Mouse (Mus musculus): ENCODE measurements around the gene Dbt. TPM values are rescaled to one million over a fixed set of nuclear protein-coding genes. Genes with fewer than 3 reads are reported as not detected.
"Not testable (repeated sequence)": the region's sequence is repeated elsewhere in the genome, so short reads cannot be mapped to it uniquely, and the experiment has no call there.

Gene Dbt
- polyA plus RNA-seq, 1 experiment from 2014 or later: 17.8 TPM

DNA sequence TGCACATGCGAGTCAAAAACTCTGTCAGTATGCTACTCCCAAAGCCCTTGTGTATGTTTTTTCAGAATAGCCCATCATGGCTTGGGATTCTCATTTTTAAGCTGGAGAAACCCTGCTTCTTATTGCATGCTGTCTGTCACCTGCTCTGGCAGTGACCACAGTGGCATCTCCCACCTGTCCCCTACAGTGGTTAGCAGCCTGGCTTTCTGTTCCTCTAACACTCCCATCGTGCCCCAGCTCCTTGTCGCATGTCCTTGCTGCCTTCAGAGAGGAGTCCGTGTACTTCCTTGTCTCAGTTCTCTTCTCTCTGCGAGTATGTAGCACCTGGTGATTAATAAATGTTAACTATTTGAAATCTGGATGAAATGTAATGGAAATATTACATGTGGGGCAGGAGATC, 34.6 kb downstream of the Dbt start:
- no peak for ATAC-seq (ENCODE audit: insufficient number of reproducible peaks, insufficient read depth, low FRiP score, low TSS enrichment, low read depth)
- H3K9me3 ChIP-seq: no peaks in the 10 kb centered on the region
- WGBS: 89% methylated on average over 5 of the region's 5 CpGs
- H3K4me1 ChIP-seq: no peaks in the 10 kb centered on the region
- no peak overlapping the region for H3K9ac ChIP-seq
- H3K4me2 ChIP-seq: no peak overlapping the region
- no peak overlapping the region for H3K27ac ChIP-seq
- H3K4me3 ChIP-seq: no peak overlapping the region
- H3K27me3 ChIP-seq: no peaks in the 10 kb centered on the region
- peaks cover 56% of the 10 kb centered on the region for H3K36me3 ChIP-seq

DNA sequence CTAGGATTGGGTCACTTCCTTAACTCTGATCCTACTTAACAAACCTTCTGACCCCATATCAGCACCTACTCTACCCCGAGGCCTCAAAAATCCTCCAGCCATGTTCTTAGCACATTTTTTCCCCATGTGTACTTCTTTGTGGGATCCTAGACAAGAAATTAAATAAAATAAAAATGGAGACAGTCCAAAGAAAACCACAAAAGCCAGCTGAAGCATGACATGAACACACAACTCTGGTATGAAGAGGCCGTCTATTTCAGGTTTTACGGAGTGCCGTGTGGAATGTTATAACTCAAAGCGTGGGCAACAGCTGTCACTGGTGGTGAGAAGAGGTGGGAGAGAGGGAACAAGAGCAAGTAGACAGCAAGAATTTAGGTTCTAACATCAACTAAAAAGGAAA, 38.5 kb downstream of the Dbt start:
- Histone ChIP-seq H3K36me3 (peaks cover 28% of the 10 kb centered on the region), H3K4me1 (no peaks in the 10 kb centered on the region), H3K9ac (no peak overlapping the region), H3K9me3 (no peaks in the 10 kb centered on the region), H3K4me3 (no peak overlapping the region), H3K27me3 (no peaks in the 10 kb centered on the region), H3K27ac (no peak overlapping the region), H3K4me2 (no peak overlapping the region)
- WGBS: 85% methylated on average over 5 of the region's 5 CpGs
- ATAC-seq (ENCODE audit: insufficient number of reproducible peaks, insufficient read depth, low FRiP score, low TSS enrichment, low read depth): no peak

- H3K36me3 ChIP-seq; H3K27me3 ChIP-seq; H3K4me2 ChIP-seq; ATAC-seq (ENCODE audit: insufficient number of reproducible peaks, insufficient read depth, low FRiP score, low TSS enrichment, low read depth); H3K4me1 ChIP-seq; H3K27ac ChIP-seq; H3K4me3 ChIP-seq; H3K9me3 ChIP-seq; H3K9ac ChIP-seq: not testable (repeated sequence)
- 97% methylated on average over 14 of the region's 14 CpGs for WGBS
Measured at GRCm38 (mm10) chr3:116561315-116561714, 48.4 kb downstream of the Dbt start.

DNA sequence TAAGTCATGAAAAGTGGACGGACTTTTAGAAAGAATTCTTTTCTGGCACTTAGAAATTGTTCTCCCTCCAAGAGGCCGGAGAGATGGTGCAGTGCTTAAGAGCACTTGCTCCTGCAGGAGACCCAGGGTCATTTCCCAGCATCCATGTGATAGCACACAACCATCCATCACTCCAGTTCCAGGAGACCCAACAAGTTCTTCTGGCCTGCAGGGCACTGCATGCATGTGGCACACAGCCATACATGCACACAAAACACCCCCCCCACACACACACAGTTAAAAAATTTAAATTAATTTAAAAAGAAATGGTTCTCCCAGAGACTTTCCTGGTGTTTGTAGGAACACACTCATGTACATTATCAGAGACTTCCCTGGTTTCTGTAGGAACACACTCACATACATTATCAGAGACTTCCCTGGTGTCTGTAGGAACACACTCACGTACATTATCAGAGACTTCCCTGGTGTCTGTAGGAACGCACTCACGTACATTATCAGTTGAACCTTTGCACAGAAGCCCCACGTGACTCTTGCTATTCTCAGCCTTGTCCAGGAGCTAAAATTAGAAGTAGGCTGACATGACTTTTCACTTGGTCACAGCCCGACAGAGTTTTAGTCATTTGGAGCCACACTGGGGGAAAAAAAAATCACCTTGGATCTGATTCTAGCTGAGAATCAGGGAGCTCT, 49.7 kb downstream of the Dbt start, which contains the start of gene Lrrc39:
TSS of gene Lrrc39 (plus strand) at position 566 of the 687 bp plus-strand sequence.
- ATAC-seq (ENCODE audit: insufficient number of reproducible peaks, insufficient read depth, low FRiP score, low TSS enrichment, low read depth): no peak
- Histone ChIP-seq H3K27me3 (no peaks in the 10 kb centered on the region), H3K4me2 (no peak within 1 kb of the TSS), H3K9me3 (no peaks in the 10 kb centered on the region), H3K36me3 (no peaks in the 10 kb centered on the region), H3K27ac (no peak within 1 kb of the TSS), H3K9ac (no peak within 1 kb of the TSS), H3K4me1 (no peaks in the 10 kb centered on the region), H3K4me3 (no peak within 1 kb of the TSS)
- WGBS: 79% methylated on average over 7 of the region's 7 CpGs

- H3K4me1 ChIP-seq: no peaks in the 10 kb centered on the region
- H3K27me3 ChIP-seq: no peaks in the 10 kb centered on the region
- H3K4me3 ChIP-seq: no peak overlapping the region
- H3K27ac ChIP-seq: no peak overlapping the region
- no peak overlapping the region for H3K9ac ChIP-seq
- WGBS: 81% methylated on average over 7 of the region's 7 CpGs
- H3K9me3 ChIP-seq: no peaks in the 10 kb centered on the region
- no peak overlapping the region for H3K4me2 ChIP-seq
- ATAC-seq (ENCODE audit: insufficient number of reproducible peaks, insufficient read depth, low FRiP score, low TSS enrichment, low read depth): no peak
- H3K36me3 ChIP-seq: no peaks in the 10 kb centered on the region
Measured at GRCm38 (mm10) chr3:116563095-116563492, 50.2 kb downstream of the Dbt start.

DNA sequence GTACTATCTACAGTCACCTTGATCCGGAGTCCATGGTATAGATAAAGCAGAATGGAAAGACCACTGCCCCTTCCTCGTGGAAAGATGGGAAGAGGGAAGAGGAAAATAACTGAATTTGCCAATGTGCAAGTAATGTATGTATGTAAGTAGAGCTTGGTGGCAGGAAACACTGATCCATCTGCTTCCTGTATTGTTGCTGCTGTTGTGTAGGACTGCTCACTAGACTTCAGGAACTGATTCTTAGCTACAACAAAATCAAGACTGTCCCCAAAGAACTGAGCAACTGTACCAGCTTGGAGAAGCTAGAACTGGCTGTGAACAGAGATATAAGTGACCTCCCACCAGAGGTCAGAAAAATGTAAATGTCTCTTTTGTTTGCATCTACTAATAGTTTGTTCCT, 57.8 kb downstream of the Dbt start:
- no peak for ATAC-seq (ENCODE audit: insufficient number of reproducible peaks, insufficient read depth, low FRiP score, low TSS enrichment, low read depth)
- 77% methylated on average over 2 of the region's 2 CpGs for WGBS
- H3K4me1 ChIP-seq: no peaks in the 10 kb centered on the region
- no peak overlapping the region for H3K4me3 ChIP-seq
- no peaks in the 10 kb centered on the region for H3K36me3 ChIP-seq
- H3K27ac ChIP-seq: no peak overlapping the region
- H3K4me2 ChIP-seq: no peak overlapping the region
- no peaks in the 10 kb centered on the region for H3K27me3 ChIP-seq
- H3K9me3 ChIP-seq: no peaks in the 10 kb centered on the region
- no peak overlapping the region for H3K9ac ChIP-seq

GRCm38 (mm10) chr3:116577286-116577685, 64.4 kb downstream of the Dbt start:
- Histone ChIP-seq H3K9me3 (no peaks in the 10 kb centered on the region), H3K27ac (no peak overlapping the region), H3K4me2 (no peak overlapping the region), H3K4me3 (no peak overlapping the region), H3K36me3 (peaks cover 20% of the 10 kb centered on the region), H3K27me3 (no peaks in the 10 kb centered on the region), H3K4me1 (no peaks in the 10 kb centered on the region), H3K9ac (no peak overlapping the region)
- ATAC-seq (ENCODE audit: insufficient number of reproducible peaks, insufficient read depth, low FRiP score, low TSS enrichment, low read depth): no peak
- 64% methylated on average over 3 of the region's 3 CpGs for WGBS

DNA sequence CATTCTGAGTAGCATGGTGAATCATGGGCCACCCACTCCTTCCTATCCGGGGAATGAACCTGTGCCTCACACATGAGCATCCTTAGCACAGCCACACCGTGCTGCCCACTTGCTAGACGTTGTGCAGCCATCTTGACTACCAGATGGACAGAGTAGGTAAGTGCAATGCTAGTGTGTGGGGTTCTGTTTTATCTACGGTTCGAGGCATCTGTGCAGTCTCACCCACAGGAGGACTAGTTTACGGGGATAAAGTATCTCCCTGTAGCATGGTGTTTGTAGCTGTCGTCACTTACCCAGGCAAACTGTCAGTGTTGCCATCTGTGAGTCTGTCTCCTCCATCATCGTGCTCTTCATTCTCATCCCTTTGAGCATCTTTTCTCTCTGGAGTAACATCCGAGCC, 69.3 kb downstream of the Dbt start:
- no peak overlapping the region for H3K9ac ChIP-seq
- H3K27me3 ChIP-seq: no peaks in the 10 kb centered on the region
- no peak overlapping the region for H3K27ac ChIP-seq
- H3K4me3 ChIP-seq: no peak overlapping the region
- 98% methylated on average over 9 of the region's 9 CpGs for WGBS
- H3K9me3 ChIP-seq: no peaks in the 10 kb centered on the region
- H3K4me2 ChIP-seq: no peak overlapping the region
- no peaks in the 10 kb centered on the region for H3K4me1 ChIP-seq
- peaks cover 61% of the 10 kb centered on the region for H3K36me3 ChIP-seq
- ATAC-seq (ENCODE audit: insufficient number of reproducible peaks, insufficient read depth, low FRiP score, low TSS enrichment, low read depth): no peak

GRCm38 (mm10) chr3:116594076-116594727, 81.3 kb downstream of the Dbt start:
- H3K4me1 ChIP-seq: 0 out of 2 replicates have a peak, but pooled peaks cover 3% of the 10 kb centered on the region
- peak; percentile 66 for ATAC-seq (ENCODE audit: insufficient number of reproducible peaks, insufficient read depth, low FRiP score, low TSS enrichment, low read depth)
- H3K27me3 ChIP-seq: no peaks in the 10 kb centered on the region
- 2% methylated on average over 22 of the region's 22 CpGs for WGBS
- H3K4me2 ChIP-seq: peak overlapping the region; percentile 53
- H3K9ac ChIP-seq: peak overlapping the region; percentile 85
- no peaks in the 10 kb centered on the region for H3K9me3 ChIP-seq
- peak overlapping the region; percentile 88 for H3K4me3 ChIP-seq
- peak overlapping the region; percentile 90 for H3K27ac ChIP-seq
- H3K36me3 ChIP-seq: peaks cover 26% of the 10 kb centered on the region

DNA sequence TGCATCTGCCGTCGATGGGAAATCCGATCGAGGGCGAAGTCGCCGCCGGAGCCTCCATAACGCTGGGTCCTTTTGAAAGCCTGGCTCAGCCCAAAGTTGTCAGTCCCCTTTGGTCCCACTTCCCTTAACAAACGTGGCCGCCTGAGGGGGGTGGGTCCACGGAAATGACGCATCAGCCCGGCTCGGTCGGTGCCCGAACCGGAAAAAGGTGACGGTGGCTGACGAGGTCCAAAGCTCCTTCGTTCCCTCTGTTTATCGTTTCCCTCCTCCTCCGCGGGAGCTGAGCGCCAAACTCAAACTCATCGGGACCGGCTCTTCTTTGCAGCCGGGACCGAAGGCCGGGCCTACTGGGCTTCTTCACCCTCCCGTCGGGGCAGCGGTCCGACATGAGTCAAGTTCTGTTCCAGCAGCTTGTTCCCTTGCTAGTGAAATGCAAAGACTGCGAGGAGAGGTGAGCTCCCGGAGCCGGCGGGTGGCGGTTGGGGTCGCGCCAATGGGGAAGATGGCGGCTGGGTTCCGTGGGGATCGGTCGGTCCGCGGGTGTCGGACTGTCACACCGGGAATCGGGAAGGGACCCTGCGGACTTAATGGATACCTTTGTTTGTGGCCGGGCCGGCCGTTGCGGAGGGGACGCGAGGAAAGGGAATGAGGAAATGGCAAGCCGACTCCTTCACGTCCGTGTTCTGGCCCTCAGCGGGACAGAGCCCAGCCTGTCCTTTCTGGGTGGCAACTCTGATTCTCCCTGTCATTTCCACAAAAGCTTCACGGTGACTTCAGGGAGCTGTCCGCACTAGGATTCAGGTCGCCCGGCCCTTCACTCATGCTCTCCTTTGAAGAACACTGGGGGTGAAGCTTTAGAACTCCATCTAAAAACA, 82.1 kb downstream of the Dbt start, which contains the start of gene Sass6:
TSS of gene Sass6 (plus strand) at position 255 of the 875 bp plus-strand sequence.
- H3K4me2 ChIP-seq: peak within 1 kb of the TSS; percentile 74
- under 1% methylated on average over 65 of the region's 65 CpGs for WGBS
- H3K4me1 ChIP-seq: 0 out of 2 replicates have a peak, but pooled peaks cover 3% of the 10 kb centered on the region
- no peaks in the 10 kb centered on the region for H3K27me3 ChIP-seq
- ATAC-seq (ENCODE audit: insufficient number of reproducible peaks, insufficient read depth, low FRiP score, low TSS enrichment, low read depth): peak; percentile 95
- peaks cover 18% of the 10 kb centered on the region for H3K36me3 ChIP-seq
- H3K4me3 ChIP-seq: peak within 1 kb of the TSS; percentile 88
- H3K9me3 ChIP-seq: no peaks in the 10 kb centered on the region
- H3K9ac ChIP-seq: peak within 1 kb of the TSS; percentile 85
- peak within 1 kb of the TSS; percentile 90 for H3K27ac ChIP-seq

DNA sequence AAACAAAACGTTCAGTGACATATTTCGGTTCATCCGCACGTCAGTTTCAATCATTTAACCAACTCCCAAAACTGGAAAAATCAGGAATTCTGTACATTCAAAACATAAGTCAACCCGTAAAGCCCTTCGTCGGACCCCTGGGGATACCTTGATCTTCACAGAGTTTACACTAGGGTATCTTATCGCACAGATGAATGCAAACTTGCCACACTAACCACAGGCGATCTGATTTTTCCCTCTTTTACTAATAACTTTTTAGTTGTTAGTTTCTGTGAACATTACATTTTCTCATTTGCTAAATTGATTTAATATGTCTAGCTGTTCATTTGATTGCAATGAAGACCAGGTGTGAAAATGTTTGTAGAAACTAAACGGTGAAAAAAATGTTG, 82.7 kb downstream of the Dbt start:
- WGBS: 8% methylated on average over 10 of the region's 10 CpGs
- Histone ChIP-seq H3K4me3 (peak overlapping the region; percentile 88), H3K9ac (peak overlapping the region; percentile 85), H3K27me3 (no peaks in the 10 kb centered on the region), H3K4me2 (peak overlapping the region; percentile 74), H3K27ac (no peak overlapping the region), H3K9me3 (no peaks in the 10 kb centered on the region), H3K4me1 (0 out of 2 replicates have a peak, but pooled peaks cover 3% of the 10 kb centered on the region), H3K36me3 (peaks cover 13% of the 10 kb centered on the region)
- ATAC-seq (ENCODE audit: insufficient number of reproducible peaks, insufficient read depth, low FRiP score, low TSS enrichment, low read depth): no peak
